Mouse (Mus musculus): ENCODE results near the gene Prr12.

DNA sequence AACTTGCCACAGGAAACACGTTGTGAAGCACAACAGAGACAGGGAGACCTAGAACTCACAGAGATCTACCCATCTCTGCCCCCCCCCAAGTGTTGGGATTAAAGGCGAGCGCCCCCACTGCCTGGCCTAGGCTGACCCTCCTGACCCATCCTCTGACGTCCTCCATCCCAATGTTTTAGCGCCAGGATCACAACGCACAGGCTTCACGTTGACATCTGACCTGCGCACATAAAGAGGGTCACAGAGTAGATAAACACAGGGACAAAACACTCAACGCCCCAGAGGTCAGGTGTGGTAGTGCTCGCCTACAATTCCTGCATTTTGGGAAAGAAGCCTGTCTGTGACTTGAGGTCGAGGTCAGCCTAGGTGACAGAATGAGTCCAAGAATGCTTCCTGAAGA lies 16.0 kb downstream of the Prr12 start:
- no peak for TF ChIP-seq CTCF (IDR thresholded peaks at IDR 0.05; ENCODE audit: extremely low read depth, insufficient read depth, low read length)
- TF ChIP-seq POLR2A (IDR thresholded peaks at IDR 0.05; ENCODE audit: extremely low read depth, insufficient read depth, low read length) = no peak

Measured in cortical plate, adult 2 months (tissue).